In genomic region chr3:8046348-8046747, GRCm38 (mm10) we compare ENCODE assay signal across 21 mouse cellular contexts.
A peak's percentile ranks its signal among the peaks of the same experiment; 100 is the strongest.
DNase-seq lines count a peak whose midpoint lies in the region; ATAC-seq lines count a peak whose summit lies in the region.
"Had no signal": no experiment of that assay in that cellular context is flagged by ENCODE, and none has a peak within 500 bp of the region (broad histone marks: within the 10 kb centered on the region; RNA-seq: fewer than 3 reads in every experiment).

No protein-coding gene starts in this region.

- H3K27ac ChIP-seq in embryonic facial prominence, embryonic 11.5 days (replicated peaks; ENCODE audit: low read depth, low read length): no peak overlapping the region
- H3K27ac ChIP-seq: heart, adult 2 months; hindbrain, embryonic 14.5 days; midbrain, embryonic 10.5 days; neural tube, embryonic 15.5 days had no signal

- no peak overlapping the region for H3K4me3 ChIP-seq in embryonic facial prominence, embryonic 11.5 days (ENCODE audit: low read depth, low read length)
- H3K4me3 ChIP-seq: heart, adult 2 months; midbrain, embryonic 10.5 days; neural tube, embryonic 15.5 days had no signal

- H3K27me3 ChIP-seq in embryonic facial prominence, embryonic 11.5 days (ENCODE audit: control insufficient read depth, insufficient read depth, low read length): no peaks in the 10 kb centered on the region
- H3K27me3 ChIP-seq: neural tube, embryonic 15.5 days had no signal

- H3K36me3 ChIP-seq in embryonic facial prominence, embryonic 11.5 days (replicated peaks; ENCODE audit: control insufficient read depth, insufficient read depth, low read depth, low read length): no peaks in the 10 kb centered on the region
- H3K36me3 ChIP-seq: midbrain, embryonic 10.5 days; neural tube, embryonic 15.5 days had no signal

- no peak overlapping the region for H3K9ac ChIP-seq in embryonic facial prominence, embryonic 11.5 days (replicated peaks; ENCODE audit: low read length)
- H3K9ac ChIP-seq: forebrain, postnatal 0 days; hindbrain, embryonic 14.5 days; liver, postnatal 0 days; neural tube, embryonic 15.5 days had no signal

- ATAC-seq in embryonic facial prominence, embryonic 11.5 days (replicated peaks; ENCODE audit: insufficient number of reproducible peaks, low FRiP score, low TSS enrichment, low read depth): no peak
- ATAC-seq in monocyte, adult 5-6 weeks (replicated peaks; ENCODE audit: insufficient number of reproducible peaks, low FRiP score, low TSS enrichment, poor library complexity, severe bottlenecking): no peak
- ATAC-seq: forebrain, postnatal 0 days; intestine, embryonic 16.5 days; liver, postnatal 0 days had no signal

- H3K4me1 ChIP-seq in embryonic facial prominence, embryonic 11.5 days (ENCODE audit: control insufficient read depth, insufficient read depth, low read length): no peaks in the 10 kb centered on the region
- H3K4me1 ChIP-seq: midbrain, embryonic 10.5 days; neural tube, embryonic 15.5 days had no signal

- H3K4me2 ChIP-seq in embryonic facial prominence, embryonic 11.5 days (ENCODE audit: low read depth, low read length): no peak overlapping the region
- H3K4me2 ChIP-seq: hindbrain, embryonic 14.5 days; neural tube, embryonic 15.5 days had no signal

- 50% methylated on average over 3 of the region's 3 CpGs for whole genome bisulfite sequencing in embryonic facial prominence, embryonic 11.5 days

- DNase-seq in adrenal gland, postnatal 36 days: peak; percentile 3 to 10
- no peak for DNase-seq in adrenal gland, adult (ENCODE audit: inconsistent age in 2 of 2, low spot score in 1 of 2)
- peak; percentile 49 for DNase-seq in 3T3-L1 (ENCODE audit: low read depth, low spot score)
- peak; percentile 27 for DNase-seq in R1 (ENCODE audit: low read depth, low spot score)
- DNase-seq in embryonic facial prominence, embryonic 11.5 days (ENCODE audit: low spot score): peak; percentile 67
- no peak for DNase-seq in urinary bladder, postnatal 36 days (ENCODE audit: low spot score in 2 of 2)
- DNase-seq in spleen, postnatal 10 days (ENCODE audit: low spot score in 2 of 2): no peak
- DNase-seq: cerebellum, adult 8-10 months; forebrain, postnatal 0 days; gastrocnemius, postnatal 10 days; heart, adult 2 months; heart, postnatal 10 days; kidney, postnatal 36 days; liver; liver, postnatal 0 days; retina, postnatal 1 day had no signal

- H3K9me3 ChIP-seq in embryonic facial prominence, embryonic 11.5 days (replicated peaks; ENCODE audit: control insufficient read depth, low read length): no peaks in the 10 kb centered on the region
- H3K9me3 ChIP-seq: midbrain, embryonic 10.5 days; neural tube, embryonic 15.5 days had no signal

Comparison
In these comparisons a context has a peak if more than half of its experiments do, and no peak if none do; other contexts are left out.
1. DNase-seq: peak in adrenal gland, postnatal 36 days (2 of 2), 3T3-L1 (single experiment), R1 (single experiment) and embryonic facial prominence, embryonic 11.5 days (single experiment); none in adrenal gland, adult (0 of 2), urinary bladder, postnatal 36 days (0 of 2) and spleen, postnatal 10 days (0 of 2).